Mouse (Mus musculus) liver, embryonic 16.5 days (tissue): Measurements from ENCODE around the gene A730009L09Rik. TPM values are rescaled to one million over a fixed set of nuclear protein-coding genes. Genes with fewer than 3 reads are reported as not detected.

Experiments
- ATAC-seq: fragments of 200-750 bp; cut with Nextera tagmentation; 2 replicates; pipeline ENCODE4 v1.8.0; 2017; ENCODE audit warnings: low read depth, mild to moderate bottlenecking, moderate number of reproducible peaks, moderate library complexity
- H3K27ac ChIP-seq: fragments of 300-500 bp; sonication (generic); 2 replicates; pipeline ENCODE4 v1.5.1; 2014; ENCODE audit warnings: mild to moderate bottlenecking, low read length
- H3K27me3 ChIP-seq: fragments of 300-500 bp; sonication (generic); 2 replicates; pipeline ENCODE4 v1.6.1; 2014; ENCODE audit warnings: low read depth, low read length, mixed read lengths; ENCODE audit not compliant: control insufficient read depth, insufficient read depth
- H3K36me3 ChIP-seq: fragments of 300-500 bp; sonication (generic); 2 replicates; pipeline ENCODE4 v1.6.1; 2014; ENCODE audit warnings: mild to moderate bottlenecking; ENCODE audit not compliant: control insufficient read depth, insufficient read depth
- H3K4me1 ChIP-seq: fragments of 300-500 bp; sonication (generic); 2 replicates; pipeline ENCODE4 v1.6.1; 2014; ENCODE audit warnings: low read depth, low read length, mixed read lengths; ENCODE audit not compliant: control insufficient read depth
- H3K4me2 ChIP-seq: fragments of 300-500 bp; sonication (generic); 2 replicates; pipeline ENCODE4 v1.6.1; 2014; ENCODE audit warnings: low read depth, low read length, mixed read lengths
- H3K4me3 ChIP-seq: fragments of 300-500 bp; sonication (generic); 2 replicates; pipeline ENCODE4 v1.5.1; 2014; ENCODE audit warnings: low read depth, mild to moderate bottlenecking, low read length
- H3K9ac ChIP-seq: fragments of 300-500 bp; sonication (generic); 2 replicates; pipeline ENCODE4 v1.6.1; 2014; ENCODE audit warnings: low read depth, low read length
- H3K9me3 ChIP-seq: fragments of 300-500 bp; sonication (generic); replicated peaks from 2 replicates; pipeline ENCODE4 v1.6.1; 2016; ENCODE audit warnings: low read length; ENCODE audit not compliant: control insufficient read depth
- WGBS: fragments of 180-500 bp; shearing (Covaris S2); extraction: QIAGEN DNeasy Blood & Tissue Kit; methylation state at CpG from one replicate; pipeline ENCODE4 v1.1.7; 2014; ENCODE audit not compliant: insufficient replicate concordance; 5-methylcytosine and 5-hydroxymethylcytosine counted together
- polyA plus RNA-seq: library from polyadenylated mRNA; unstranded; fragments of >200 nt; fragmentation: Nextera tagmentation; extraction: Ambion mirVana; gene quantifications from 2 replicates; pipeline ENCODE4 v1.2.1, GENCODE M21; 2015

Gene A730009L09Rik
- polyA plus RNA-seq, 1 experiment from 2014 or later = not detected

- Histone ChIP-seq H3K27ac (no peak overlapping the region), H3K4me3 (no peak overlapping the region), H3K4me1 (no peaks in the 10 kb centered on the region), H3K4me2 (no peak overlapping the region), H3K9me3 (no peaks in the 10 kb centered on the region), H3K27me3 (no peaks in the 10 kb centered on the region), H3K36me3 (no peaks in the 10 kb centered on the region), H3K9ac (no peak overlapping the region)
- no peak for ATAC-seq
- 49% methylated on average over 9 of the region's 9 CpGs for WGBS
Observed at GRCm38 (mm10) chr16:84549122-84549521, 34.2 kb downstream of the A730009L09Rik start.

GRCm38 (mm10) chr16:84550445-84550844, 35.5 kb downstream of the A730009L09Rik start:
- no peak overlapping the region for H3K4me3 ChIP-seq
- WGBS = 55% methylated on average over 5 of the region's 5 CpGs

GRCm38 (mm10) chr16:84553981-84554380, 39.1 kb downstream of the A730009L09Rik start:
- H3K4me3 ChIP-seq = no peak overlapping the region
- WGBS = 50% methylated on average over 13 of the region's 13 CpGs
- H3K27me3 ChIP-seq = no peaks in the 10 kb centered on the region
- no peaks in the 10 kb centered on the region for H3K4me1 ChIP-seq
- no peaks in the 10 kb centered on the region for H3K36me3 ChIP-seq
- no peaks in the 10 kb centered on the region for H3K9me3 ChIP-seq
- H3K4me2 ChIP-seq = no peak overlapping the region
- ATAC-seq = no peak
- no peak overlapping the region for H3K9ac ChIP-seq
- H3K27ac ChIP-seq = no peak overlapping the region

More at GRCm38 (mm10) chr16:84550445-84550844, 35.5 kb downstream of the A730009L09Rik start:
- Histone ChIP-seq H3K27me3 (no peaks in the 10 kb centered on the region), H3K9me3 (no peaks in the 10 kb centered on the region), H3K9ac (no peak overlapping the region), H3K4me2 (no peak overlapping the region), H3K4me1 (no peaks in the 10 kb centered on the region), H3K27ac (no peak overlapping the region), H3K36me3 (no peaks in the 10 kb centered on the region)
- no peak for ATAC-seq

GRCm38 (mm10) chr16:84558113-84558917, 43.4 kb downstream of the A730009L09Rik start:
- Histone ChIP-seq H3K4me3 (no peak overlapping the region), H3K27ac (no peak overlapping the region), H3K4me2 (no peak overlapping the region), H3K36me3 (no peaks in the 10 kb centered on the region), H3K9ac (no peak overlapping the region), H3K9me3 (no peaks in the 10 kb centered on the region), H3K27me3 (no peaks in the 10 kb centered on the region), H3K4me1 (no peaks in the 10 kb centered on the region)
- ATAC-seq = no peak
- WGBS = 58% methylated on average over 20 of the region's 20 CpGs

- no peak overlapping the region for H3K9ac ChIP-seq
- no peaks in the 10 kb centered on the region for H3K36me3 ChIP-seq
- H3K27me3 ChIP-seq = no peaks in the 10 kb centered on the region
- WGBS = 28% methylated on average over 9 of the region's 9 CpGs
- no peak for ATAC-seq
- H3K4me2 ChIP-seq = no peak overlapping the region
- no peaks in the 10 kb centered on the region for H3K9me3 ChIP-seq
- H3K27ac ChIP-seq = no peak overlapping the region
- H3K4me1 ChIP-seq = no peaks in the 10 kb centered on the region
- H3K4me3 ChIP-seq = no peak overlapping the region
Observed at GRCm38 (mm10) chr16:84559569-84560278, 44.8 kb downstream of the A730009L09Rik start.

- no peaks in the 10 kb centered on the region for H3K36me3 ChIP-seq
- 58% methylated on average over 7 of the region's 7 CpGs for WGBS
- no peak for ATAC-seq
- H3K4me3 ChIP-seq = no peak overlapping the region
- no peak overlapping the region for H3K9ac ChIP-seq
- H3K27ac ChIP-seq = no peak overlapping the region
- no peaks in the 10 kb centered on the region for H3K27me3 ChIP-seq
- no peak overlapping the region for H3K4me2 ChIP-seq
- H3K4me1 ChIP-seq = no peaks in the 10 kb centered on the region
- no peaks in the 10 kb centered on the region for H3K9me3 ChIP-seq
Observed at GRCm38 (mm10) chr16:84560279-84560602, 45.3 kb downstream of the A730009L09Rik start.

Other genes with a start within 250 kb of the A730009L09Rik start
- 21.1 and 21.8 TPM in 2 replicates for gene Mrpl39, start 220.6 kb downstream of the A730009L09Rik start, polyA plus RNA-seq